Mouse (Mus musculus) C2C12 (cell line): ENCODE measurements around the gene Gsg1. TPM values are rescaled to one million over a fixed set of nuclear protein-coding genes. Genes with fewer than 3 reads are reported as not detected.

ENCODE experiments used
- H3K27me3 ChIP-seq: one replicate; pipeline ENCODE4 v1.6.1; 2011; ENCODE audit not compliant: control insufficient read depth, insufficient read depth, insufficient read length
- H3K36me3 ChIP-seq: one replicate; pipeline ENCODE4 v1.6.1; 2011; ENCODE audit not compliant: control insufficient read depth, insufficient read depth
- H3K4me3 ChIP-seq: one replicate; pipeline ENCODE4 v1.5.1; 2011; ENCODE audit warnings: mild to moderate bottlenecking, control low read depth; ENCODE audit not compliant: poor library complexity, insufficient read depth, severe bottlenecking
- H3K79me2 ChIP-seq: one replicate; pipeline ENCODE4 v1.6.1; 2011; ENCODE audit not compliant: control insufficient read depth, insufficient read depth
- H3K79me3 ChIP-seq: one replicate; pipeline ENCODE4 v1.6.1; 2011; ENCODE audit warnings: low read depth, control low read depth
- H3ac ChIP-seq: one replicate; pipeline ENCODE3; 2011; ENCODE audit warnings: low read depth; ENCODE audit not compliant: control insufficient read depth, insufficient read length
- CEBPB ChIP-seq: IDR thresholded peaks from one replicate; pipeline ENCODE4 v1.6.1; 2011; ENCODE audit warnings: low read depth, mild to moderate bottlenecking, control low read depth, moderate library complexity
- CTCF ChIP-seq: IDR thresholded peaks from one replicate; pipeline ENCODE4 v1.5.1; 2011; ENCODE audit not compliant: control insufficient read depth, insufficient read depth, insufficient read length
- FOSL1 ChIP-seq: IDR thresholded peaks from one replicate; pipeline ENCODE4 v1.8.0; 2011; ENCODE audit warnings: mild to moderate bottlenecking, low read length; ENCODE audit not compliant: poor library complexity, insufficient read depth, severe bottlenecking
- MAX ChIP-seq: IDR thresholded peaks from one replicate; pipeline ENCODE4 v1.6.1; 2011; ENCODE audit warnings: mild to moderate bottlenecking, control low read depth
- MYOD1 ChIP-seq: IDR thresholded peaks from one replicate; pipeline ENCODE4 v1.6.1; 2011; ENCODE audit warnings: low read depth; ENCODE audit not compliant: control insufficient read depth, insufficient read length
- MYOG ChIP-seq: IDR thresholded peaks from one replicate; pipeline ENCODE4 v1.6.1; 2011; ENCODE audit not compliant: control insufficient read depth, insufficient read length; ENCODE audit errors: extremely low read depth
- USF1 ChIP-seq: IDR thresholded peaks from one replicate; pipeline ENCODE4 v1.6.1; 2011; ENCODE audit warnings: low read depth, mild to moderate bottlenecking, control low read depth, moderate library complexity
- polyA plus RNA-seq: library from polyadenylated mRNA; unstranded; fragments of >200 nt; fragmentation: generic; extraction: Trizol; gene quantifications from one replicate; pipeline ENCODE4 v1.2.1, GENCODE M21; 2012; ENCODE audit warnings: missing spikeins

Gene Gsg1
- polyA plus RNA-seq, 1 experiment: 0.15 TPM

DNA sequence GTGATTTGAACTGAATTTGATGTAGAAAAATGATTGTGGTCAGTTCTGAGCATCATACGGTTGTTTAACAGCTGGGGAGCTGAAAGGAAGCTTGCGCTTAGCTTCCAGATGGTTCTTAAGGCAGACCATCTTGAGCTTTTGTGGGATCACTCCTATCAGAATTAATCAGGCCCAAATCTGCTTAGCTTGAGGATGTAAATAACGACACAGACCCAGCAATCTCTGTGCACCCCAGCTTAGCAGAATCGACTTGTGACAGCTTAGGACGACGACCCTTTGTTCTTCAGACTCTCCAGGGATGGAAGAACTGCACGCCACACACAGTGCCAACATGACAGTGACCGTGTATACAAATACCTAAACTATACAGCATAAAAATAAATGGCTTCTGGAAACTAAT lies 8.6 kb downstream of the Gsg1 start:
- no peaks in the 10 kb centered on the region for H3K27me3 ChIP-seq
- H3K79me2 ChIP-seq: no peaks in the 10 kb centered on the region
- no peaks in the 10 kb centered on the region for H3K36me3 ChIP-seq
- H3ac ChIP-seq: no peak overlapping the region
- no peak overlapping the region for H3K4me3 ChIP-seq
- H3K79me3 ChIP-seq: no peaks in the 10 kb centered on the region
- no peak for TF ChIP-seq MAX

DNA sequence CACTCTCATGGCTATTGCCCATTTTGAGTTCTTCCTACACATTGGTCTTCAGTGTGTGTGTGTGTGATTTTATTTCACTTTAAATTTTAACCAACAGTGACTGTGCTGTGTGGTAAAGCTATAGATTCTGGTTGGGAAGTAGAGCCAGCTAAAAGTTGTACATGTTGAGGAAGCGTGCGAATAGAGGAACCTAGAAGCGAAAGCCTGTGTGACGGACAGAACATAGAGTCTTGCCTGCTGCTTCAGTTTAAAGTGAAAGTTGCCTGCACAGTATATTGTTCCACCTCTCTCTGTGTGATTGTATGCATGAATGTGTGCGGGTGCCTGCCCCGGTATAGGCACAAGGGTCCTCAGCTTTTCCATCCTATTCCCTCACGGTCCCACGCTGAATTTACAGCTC lies 13.8 kb downstream of the Gsg1 start:
- TF ChIP-seq MYOD1 (no peak), MYOG (no peak), CEBPB (no peak), USF1 (no peak), MAX (no peak), FOSL1 (no peak), CTCF (no peak)
- Histone ChIP-seq H3ac (no peak overlapping the region), H3K36me3 (no peaks in the 10 kb centered on the region), H3K79me2 (no peaks in the 10 kb centered on the region), H3K79me3 (no peaks in the 10 kb centered on the region), H3K4me3 (no peak overlapping the region), H3K27me3 (no peaks in the 10 kb centered on the region)

DNA sequence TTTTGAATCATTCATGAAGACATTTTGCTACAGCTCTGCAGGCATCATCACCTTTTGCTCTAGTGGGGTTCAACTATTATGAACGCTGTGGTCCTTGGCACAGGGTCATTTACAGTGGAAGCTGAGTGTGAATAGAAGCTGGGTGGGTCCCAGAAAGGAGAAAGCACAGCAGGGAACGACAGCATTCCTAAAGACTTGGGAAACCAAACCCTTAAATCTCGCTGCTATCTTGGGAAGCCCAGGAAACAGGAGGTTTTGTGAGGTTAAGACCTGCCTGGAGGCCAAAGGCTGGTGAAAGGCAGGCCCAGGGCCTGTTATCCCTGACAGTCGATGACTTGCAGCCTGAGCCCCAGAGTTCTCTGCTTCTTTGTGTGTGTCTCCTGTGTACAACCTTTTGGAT lies 15.9 kb downstream of the Gsg1 start:
- no peak for TF ChIP-seq USF1
- no peak for TF ChIP-seq MYOD1
- no peak for TF ChIP-seq MYOG
- no peak for TF ChIP-seq MAX
- TF ChIP-seq CTCF: no peak
- TF ChIP-seq FOSL1: no peak
- TF ChIP-seq CEBPB: no peak
- H3ac ChIP-seq: no peak overlapping the region
- no peaks in the 10 kb centered on the region for H3K79me3 ChIP-seq
- H3K27me3 ChIP-seq: no peaks in the 10 kb centered on the region
- no peaks in the 10 kb centered on the region for H3K79me2 ChIP-seq
- no peaks in the 10 kb centered on the region for H3K36me3 ChIP-seq
- no peak overlapping the region for H3K4me3 ChIP-seq

DNA sequence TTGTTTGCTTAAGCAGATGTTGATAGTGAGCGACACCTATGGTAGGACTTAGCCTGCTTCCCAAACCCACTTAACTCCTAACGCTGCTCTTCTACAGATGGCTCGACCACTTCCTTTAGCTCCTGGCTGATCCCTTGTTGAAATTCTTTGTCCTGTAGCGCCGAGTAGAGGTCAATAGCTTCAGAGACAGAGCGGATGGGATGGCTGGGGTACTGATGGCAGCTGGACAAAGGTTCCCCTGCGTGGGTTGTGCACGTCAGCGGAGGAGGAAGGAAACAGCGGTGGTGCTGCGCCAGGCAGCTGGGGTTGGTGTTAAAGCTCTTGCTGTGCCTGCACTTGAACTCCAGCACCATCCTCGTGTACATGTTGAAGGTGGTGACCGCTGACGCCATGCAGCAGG lies 16.8 kb downstream of the Gsg1 start:
- Histone ChIP-seq H3K4me3 (no peak overlapping the region), H3K79me2 (no peaks in the 10 kb centered on the region), H3K36me3 (no peaks in the 10 kb centered on the region), H3K27me3 (no peaks in the 10 kb centered on the region), H3K79me3 (no peaks in the 10 kb centered on the region), H3ac (no peak overlapping the region)
- no peak for TF ChIP-seq USF1
- TF ChIP-seq MYOG: no peak
- TF ChIP-seq CTCF: no peak

DNA sequence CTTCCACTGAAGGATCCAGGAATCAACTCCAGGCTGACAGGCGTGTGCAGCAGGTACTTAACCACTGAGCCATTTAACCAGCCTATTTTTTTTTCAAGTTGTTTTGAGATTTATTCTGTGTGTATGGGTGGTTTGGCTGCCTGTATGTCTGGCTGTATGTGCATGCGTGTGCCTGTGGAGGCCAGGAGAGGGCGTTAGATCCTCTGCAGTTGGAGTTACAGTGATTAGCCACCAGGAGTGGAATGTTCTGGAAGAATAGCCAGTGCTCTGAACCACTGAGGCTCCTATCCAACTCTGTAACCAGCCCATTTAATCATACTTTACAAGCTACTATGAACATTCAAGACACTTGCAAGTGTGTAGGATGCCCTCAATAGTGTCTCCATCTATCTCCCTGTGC lies 17.6 kb downstream of the Gsg1 start:
- no peaks in the 10 kb centered on the region for H3K79me2 ChIP-seq
- no peaks in the 10 kb centered on the region for H3K36me3 ChIP-seq
- H3ac ChIP-seq: no peak overlapping the region
- no peaks in the 10 kb centered on the region for H3K79me3 ChIP-seq
- TF ChIP-seq FOSL1 (no peak), MYOD1 (no peak), CEBPB (no peak), CTCF (no peak), MYOG (no peak), MAX (no peak), USF1 (no peak)
- no peaks in the 10 kb centered on the region for H3K27me3 ChIP-seq
- H3K4me3 ChIP-seq: no peak overlapping the region

DNA sequence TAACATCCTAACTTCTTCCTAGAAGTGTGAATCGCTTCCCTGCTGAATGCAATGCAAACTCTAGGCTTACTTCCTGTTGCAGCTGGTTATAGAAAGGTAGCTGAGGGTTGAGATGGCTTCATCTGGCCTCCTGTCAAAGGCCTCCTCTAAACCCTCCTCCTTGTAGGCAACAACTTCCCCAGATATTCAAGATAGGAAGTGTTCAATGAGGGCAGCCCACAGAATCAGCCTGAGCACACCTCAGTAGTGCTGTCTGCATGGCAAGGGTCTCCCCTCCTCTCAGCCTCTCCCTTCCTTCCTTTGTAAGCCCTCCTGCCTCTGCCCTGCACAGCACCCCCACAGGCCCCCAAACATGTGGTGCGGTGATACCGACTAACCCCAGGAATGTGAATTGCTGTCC lies 18.4 kb downstream of the Gsg1 start:
- Histone ChIP-seq H3K79me3 (no peaks in the 10 kb centered on the region), H3K36me3 (no peaks in the 10 kb centered on the region), H3ac (no peak overlapping the region), H3K79me2 (no peaks in the 10 kb centered on the region), H3K4me3 (no peak overlapping the region), H3K27me3 (no peaks in the 10 kb centered on the region)
- TF ChIP-seq FOSL1 (no peak), USF1 (no peak), CTCF (no peak), MYOD1 (no peak), CEBPB (no peak), MAX (no peak), MYOG (no peak)
